Mouse (Mus musculus): ENCODE results near the gene Vti1a. TPM values are rescaled to one million over a fixed set of nuclear protein-coding genes. Genes with fewer than 3 reads are reported as not detected.
A peak's percentile ranks its signal among the peaks of the same experiment; 100 is the strongest.

The Vti1a gene
- polyA plus RNA-seq, 1 experiment from 2014 or later = 15.4 TPM

DNA sequence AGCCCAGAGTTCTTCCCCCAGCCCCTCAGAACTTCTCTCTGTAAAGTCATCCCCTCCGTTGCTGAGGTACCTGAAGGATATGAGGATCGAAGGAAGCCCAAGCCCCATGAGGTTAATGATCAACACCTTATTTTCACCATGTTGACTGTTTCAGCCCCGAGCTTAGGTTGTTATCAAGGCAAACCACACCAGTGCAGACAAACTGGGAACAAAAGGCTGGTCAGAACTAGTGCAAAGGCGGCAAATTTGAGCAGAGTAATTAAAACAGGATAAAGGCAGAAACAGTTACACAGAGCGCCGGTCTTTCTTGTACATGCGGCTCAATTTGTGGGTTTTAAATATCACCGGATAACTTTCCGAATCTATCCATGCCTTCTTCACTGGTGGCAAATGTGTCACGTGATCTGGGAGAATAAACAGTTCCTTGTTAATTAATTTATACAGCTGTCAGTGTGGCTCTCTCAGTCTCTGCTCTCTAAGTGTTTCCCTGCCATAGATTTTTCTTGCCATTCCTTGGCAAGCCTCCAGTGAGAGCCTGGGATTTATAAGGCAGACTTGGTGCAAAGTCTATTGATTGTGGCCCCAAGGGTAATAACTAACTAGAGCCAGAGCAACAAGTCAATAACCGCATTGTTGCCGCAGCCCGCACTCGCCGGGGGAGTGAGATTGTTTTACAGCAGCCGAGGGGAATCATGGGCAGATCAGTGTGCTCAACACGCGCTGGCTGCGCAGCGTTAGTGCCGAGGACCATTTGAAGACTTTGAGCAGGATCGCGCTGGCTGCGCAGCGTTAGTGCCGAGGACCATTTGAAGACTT lies 277.0 kb downstream of the Vti1a start:
- Histone ChIP-seq H3K4me3 (ENCODE audit: control insufficient read depth in 1 of 2, insufficient read depth in 1 of 2, low read depth in 1 of 2, low read length in 2 of 2) (no peak overlapping the region), H3K9ac (ENCODE audit: low read length) (no peak overlapping the region), H3K27ac (replicated peaks in 1 of 2; ENCODE audit: control insufficient read depth in 1 of 2, insufficient read depth in 1 of 2, low read depth in 2 of 2, low read length in 2 of 2) (no peak overlapping the region), H3K9me3 (ENCODE audit: control insufficient read depth, low read length) (no peaks in the 10 kb centered on the region), H3K4me1 (ENCODE audit: control insufficient read depth in 2 of 2, insufficient read depth in 2 of 2, low read length in 2 of 2) (peaks cover 30 to 33% of the 10 kb centered on the region in 2 experiments), H3K27me3 (ENCODE audit: control insufficient read depth, insufficient read depth, low read length) (no peaks in the 10 kb centered on the region; the same call in 1 of the 2 replicates), H3K36me3 (ENCODE audit: control insufficient read depth, insufficient read depth, low read length) (no peaks in the 10 kb centered on the region), H3K4me2 (ENCODE audit: low read length) (no peak overlapping the region)
- WGBS = 68% methylated on average over 26 of the region's 26 CpGs
- no peak for ATAC-seq (ENCODE audit: insufficient number of reproducible peaks, insufficient read depth, low FRiP score, low read depth)

DNA sequence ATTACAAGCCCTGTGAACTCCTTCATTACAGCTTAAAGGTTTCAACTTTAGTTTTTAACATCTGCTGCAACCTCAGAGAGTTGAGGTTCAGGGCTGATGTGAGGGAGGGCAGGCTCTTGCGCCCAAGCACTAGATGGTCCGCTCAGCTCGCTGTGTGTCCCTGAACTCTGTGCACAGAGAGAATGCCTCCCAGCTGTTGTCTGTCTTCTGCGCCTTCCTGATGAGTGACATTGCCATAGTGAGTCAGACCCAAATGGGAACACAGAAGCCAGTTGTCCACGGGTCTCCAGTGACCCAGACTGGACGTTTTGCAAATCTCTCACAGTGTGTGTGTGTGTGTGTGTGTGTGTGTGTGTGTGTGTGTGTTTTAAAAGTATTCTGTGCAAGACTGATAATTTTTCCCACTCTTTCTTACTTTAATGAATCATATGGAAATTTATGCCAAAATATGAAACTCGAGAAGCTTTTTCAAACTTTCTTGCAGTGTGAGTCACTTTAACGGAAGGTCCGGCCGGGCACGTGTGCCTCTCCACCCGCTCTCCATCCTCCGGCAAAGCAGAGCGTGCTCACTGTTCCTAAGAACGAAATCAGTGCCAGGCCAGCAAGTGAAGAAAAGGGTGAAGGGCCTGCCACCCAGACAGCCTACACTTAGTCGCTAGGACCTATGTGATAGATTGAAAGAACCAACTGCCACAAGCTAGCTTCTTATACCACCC lies 277.8 kb downstream of the Vti1a start:
- H3K27me3 ChIP-seq (ENCODE audit: control insufficient read depth, insufficient read depth, low read length) = no peaks in the 10 kb centered on the region; the same call in 1 of the 2 replicates
- WGBS = 75% methylated on average over 16 of the region's 16 CpGs
- H3K9ac ChIP-seq (ENCODE audit: low read length) = no peak overlapping the region
- H3K4me2 ChIP-seq (ENCODE audit: low read length) = no peak overlapping the region
- ATAC-seq (ENCODE audit: insufficient number of reproducible peaks, insufficient read depth, low FRiP score, low read depth) = no peak; the same call in 1 of the 2 replicates
- H3K4me3 ChIP-seq (ENCODE audit: control insufficient read depth in 1 of 2, insufficient read depth in 1 of 2, low read depth in 1 of 2, low read length in 2 of 2) = no peak overlapping the region
- no peak overlapping the region for H3K27ac ChIP-seq (replicated peaks in 1 of 2; ENCODE audit: control insufficient read depth in 1 of 2, insufficient read depth in 1 of 2, low read depth in 2 of 2, low read length in 2 of 2)
- H3K4me1 ChIP-seq (ENCODE audit: control insufficient read depth in 2 of 2, insufficient read depth in 2 of 2, low read length in 2 of 2) = peaks cover 34 to 38% of the 10 kb centered on the region in 2 experiments
- H3K36me3 ChIP-seq (ENCODE audit: control insufficient read depth, insufficient read depth, low read length) = no peaks in the 10 kb centered on the region
- H3K9me3 ChIP-seq (ENCODE audit: control insufficient read depth, low read length) = no peaks in the 10 kb centered on the region

- WGBS = 87% methylated on average over 3 of the region's 3 CpGs
- H3K4me2 ChIP-seq (ENCODE audit: low read length) = no peak overlapping the region
- H3K4me1 ChIP-seq (ENCODE audit: control insufficient read depth in 2 of 2, insufficient read depth in 2 of 2, low read length in 2 of 2) = peaks cover 33 to 43% of the 10 kb centered on the region in 2 experiments
- ATAC-seq (ENCODE audit: insufficient number of reproducible peaks, insufficient read depth, low FRiP score, low read depth) = no peak
- no peak overlapping the region for H3K9ac ChIP-seq (ENCODE audit: low read length)
- H3K36me3 ChIP-seq (ENCODE audit: control insufficient read depth, insufficient read depth, low read length) = no peaks in the 10 kb centered on the region
- H3K27ac ChIP-seq (replicated peaks in 1 of 2; ENCODE audit: control insufficient read depth in 1 of 2, insufficient read depth in 1 of 2, low read depth in 2 of 2, low read length in 2 of 2) = no peak overlapping the region
- H3K9me3 ChIP-seq (ENCODE audit: control insufficient read depth, low read length) = no peaks in the 10 kb centered on the region
- H3K27me3 ChIP-seq (ENCODE audit: control insufficient read depth, insufficient read depth, low read length) = no peaks in the 10 kb centered on the region; the same call in 1 of the 2 replicates
- H3K4me3 ChIP-seq (ENCODE audit: control insufficient read depth in 1 of 2, insufficient read depth in 1 of 2, low read depth in 1 of 2, low read length in 2 of 2) = no peak overlapping the region
Observed at GRCm38 (mm10) chr19:55594451-55594850, 278.4 kb downstream of the Vti1a start.

DNA sequence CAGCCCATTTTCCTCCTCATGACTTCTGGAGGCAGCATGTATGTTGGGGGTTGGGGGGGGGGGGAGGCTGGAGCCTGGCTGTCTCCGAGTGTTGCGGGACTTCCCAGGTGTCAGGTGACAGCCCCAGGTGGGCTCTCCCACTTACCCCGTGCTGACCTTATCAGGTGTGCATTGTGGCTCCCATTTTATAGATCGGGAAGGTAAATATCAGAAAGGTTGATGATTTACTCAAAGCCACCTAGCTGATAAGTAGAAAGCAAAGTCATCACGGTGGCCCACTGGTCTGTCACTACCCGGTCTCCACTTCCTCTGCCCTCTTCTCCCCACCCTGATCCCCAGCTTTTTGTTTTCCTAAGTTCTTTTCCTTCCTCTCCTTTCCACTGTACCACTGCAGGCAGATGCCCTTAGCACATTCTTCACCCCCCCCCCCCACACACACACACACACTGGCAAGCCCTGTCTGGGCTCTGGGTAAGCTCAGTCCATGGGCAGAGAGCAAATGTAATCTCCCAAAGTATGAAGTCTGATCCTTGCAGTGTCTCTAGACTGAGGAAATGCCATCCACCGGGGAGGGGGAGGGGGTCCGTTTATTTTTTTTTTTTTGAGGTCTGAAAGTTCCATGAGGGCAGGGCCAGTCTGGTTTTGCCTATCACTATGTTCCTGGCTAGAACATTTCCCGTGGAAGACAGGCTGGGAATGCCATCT lies 280.0 kb downstream of the Vti1a start:
- H3K9ac ChIP-seq (ENCODE audit: low read length) = no peak overlapping the region
- peaks cover 36 to 44% of the 10 kb centered on the region in 2 experiments for H3K4me1 ChIP-seq (ENCODE audit: control insufficient read depth in 2 of 2, insufficient read depth in 2 of 2, low read length in 2 of 2)
- no peaks in the 10 kb centered on the region; the same call in 1 of the 2 replicates for H3K27me3 ChIP-seq (ENCODE audit: control insufficient read depth, insufficient read depth, low read length)
- peak; percentile 42; the same call in 1 of the 2 replicates for ATAC-seq (ENCODE audit: insufficient number of reproducible peaks, insufficient read depth, low FRiP score, low read depth)
- H3K36me3 ChIP-seq (ENCODE audit: control insufficient read depth, insufficient read depth, low read length) = no peaks in the 10 kb centered on the region
- WGBS = 19% methylated on average over 9 of the region's 9 CpGs
- no peak overlapping the region for H3K4me3 ChIP-seq (ENCODE audit: control insufficient read depth in 1 of 2, insufficient read depth in 1 of 2, low read depth in 1 of 2, low read length in 2 of 2)
- H3K9me3 ChIP-seq (ENCODE audit: control insufficient read depth, low read length) = no peaks in the 10 kb centered on the region
- H3K27ac ChIP-seq (replicated peaks in 1 of 2; ENCODE audit: control insufficient read depth in 1 of 2, insufficient read depth in 1 of 2, low read depth in 2 of 2, low read length in 2 of 2) = peak overlapping the region; percentile 64 to 65
- H3K4me2 ChIP-seq (ENCODE audit: low read length) = peak overlapping the region; percentile 40

GRCm38 (mm10) chr19:55596804-55597203 lies 280.7 kb downstream of the Vti1a start:
- WGBS = 15% methylated on average over 6 of the region's 6 CpGs
- peak; percentile 57 for ATAC-seq (ENCODE audit: insufficient number of reproducible peaks, insufficient read depth, low FRiP score, low read depth)
- H3K36me3 ChIP-seq (ENCODE audit: control insufficient read depth, insufficient read depth, low read length) = no peaks in the 10 kb centered on the region

DNA sequence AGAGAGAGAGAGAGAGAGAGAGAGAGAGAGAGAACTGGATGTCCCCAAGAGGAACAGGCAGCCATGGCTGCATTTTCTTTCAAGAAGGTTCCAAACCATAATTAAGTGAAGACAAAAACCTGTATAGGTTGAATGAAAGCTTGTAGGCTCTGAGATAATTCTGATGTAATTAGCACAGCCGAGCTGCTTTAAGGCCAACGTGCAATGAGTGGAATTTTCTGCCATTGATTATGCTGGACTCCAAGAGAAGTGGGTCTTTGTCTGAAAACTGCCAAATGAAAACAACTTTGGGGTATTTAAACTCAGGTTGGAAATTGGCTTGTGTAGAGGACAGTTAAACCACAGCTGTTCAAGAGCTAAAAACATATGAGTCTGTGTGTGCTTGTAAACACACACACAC lies 281.2 kb downstream of the Vti1a start:
- Histone ChIP-seq H3K4me3 (ENCODE audit: control insufficient read depth in 1 of 2, insufficient read depth in 1 of 2, low read depth in 1 of 2, low read length in 2 of 2) (no peak overlapping the region), H3K27me3 (ENCODE audit: control insufficient read depth, insufficient read depth, low read length) (no peaks in the 10 kb centered on the region; the same call in 1 of the 2 replicates), H3K4me1 (ENCODE audit: control insufficient read depth in 2 of 2, insufficient read depth in 2 of 2, low read length in 2 of 2) (peaks cover 36 to 46% of the 10 kb centered on the region in 2 experiments), H3K27ac (replicated peaks in 1 of 2; ENCODE audit: control insufficient read depth in 1 of 2, insufficient read depth in 1 of 2, low read depth in 2 of 2, low read length in 2 of 2) (peak overlapping the region; percentile 47 to 65; a peak in 2 of 4 replicates), H3K9ac (ENCODE audit: low read length) (no peak overlapping the region), H3K9me3 (ENCODE audit: control insufficient read depth, low read length) (no peaks in the 10 kb centered on the region), H3K4me2 (ENCODE audit: low read length) (peak overlapping the region; percentile 40; the same call in 1 of the 2 replicates), H3K36me3 (ENCODE audit: control insufficient read depth, insufficient read depth, low read length) (no peaks in the 10 kb centered on the region)
- WGBS = 40% methylated on average over 2 of the region's 2 CpGs
- no peak for ATAC-seq (ENCODE audit: insufficient number of reproducible peaks, insufficient read depth, low FRiP score, low read depth)

More at GRCm38 (mm10) chr19:55596804-55597203, 280.7 kb downstream of the Vti1a start:
- peak overlapping the region; percentile 40 for H3K4me2 ChIP-seq (ENCODE audit: low read length)
- peaks cover 36 to 46% of the 10 kb centered on the region in 2 experiments for H3K4me1 ChIP-seq (ENCODE audit: control insufficient read depth in 2 of 2, insufficient read depth in 2 of 2, low read length in 2 of 2)
- no peaks in the 10 kb centered on the region for H3K9me3 ChIP-seq (ENCODE audit: control insufficient read depth, low read length)
- no peak overlapping the region for H3K4me3 ChIP-seq (ENCODE audit: control insufficient read depth in 1 of 2, insufficient read depth in 1 of 2, low read depth in 1 of 2, low read length in 2 of 2)
- H3K27me3 ChIP-seq (ENCODE audit: control insufficient read depth, insufficient read depth, low read length) = no peaks in the 10 kb centered on the region; the same call in 1 of the 2 replicates
- peak overlapping the region; percentile 64 to 65 for H3K27ac ChIP-seq (replicated peaks in 1 of 2; ENCODE audit: control insufficient read depth in 1 of 2, insufficient read depth in 1 of 2, low read depth in 2 of 2, low read length in 2 of 2)
- no peak overlapping the region for H3K9ac ChIP-seq (ENCODE audit: low read length)

GRCm38 (mm10) chr19:55597951-55598350 lies 281.9 kb downstream of the Vti1a start:
- 71% methylated on average over 12 of the region's 12 CpGs for WGBS
- no peak for ATAC-seq (ENCODE audit: insufficient number of reproducible peaks, insufficient read depth, low FRiP score, low read depth)

More at GRCm38 (mm10) chr19:55597951-55598350, 281.9 kb downstream of the Vti1a start:
- no peaks in the 10 kb centered on the region; the same call in 1 of the 2 replicates for H3K27me3 ChIP-seq (ENCODE audit: control insufficient read depth, insufficient read depth, low read length)
- H3K4me2 ChIP-seq (ENCODE audit: low read length) = no peak overlapping the region
- no peaks in the 10 kb centered on the region for H3K36me3 ChIP-seq (ENCODE audit: control insufficient read depth, insufficient read depth, low read length)
- H3K9ac ChIP-seq (ENCODE audit: low read length) = no peak overlapping the region
- H3K27ac ChIP-seq (replicated peaks in 1 of 2; ENCODE audit: control insufficient read depth in 1 of 2, insufficient read depth in 1 of 2, low read depth in 2 of 2, low read length in 2 of 2) = no peak overlapping the region
- H3K4me1 ChIP-seq (ENCODE audit: control insufficient read depth in 2 of 2, insufficient read depth in 2 of 2, low read length in 2 of 2) = peaks cover 36 to 43% of the 10 kb centered on the region in 2 experiments
- H3K9me3 ChIP-seq (ENCODE audit: control insufficient read depth, low read length) = no peaks in the 10 kb centered on the region
- H3K4me3 ChIP-seq (ENCODE audit: control insufficient read depth in 1 of 2, insufficient read depth in 1 of 2, low read depth in 1 of 2, low read length in 2 of 2) = no peak overlapping the region
